Mouse (Mus musculus): ENCODE measurements around the gene BC025446. TPM values are rescaled to one million over a fixed set of nuclear protein-coding genes. Genes with fewer than 3 reads are reported as not detected.

The BC025446 gene
- total RNA-seq, 2 experiments from 2014 or later = not detected

Other genes with a start within 250 kb of the BC025446 start
- under 1 TPM in 1 of 2 experiments, not detected in 1; 0.22 TPM for gene Ly6i, start 232.9 kb upstream of the BC025446 start, total RNA-seq (2021)
- gene Ly6a, start 218.3 kb upstream of the BC025446 start, total RNA-seq (2021) = 10 to 100 TPM; 11.5 to 18.4 TPM
- gene Ly6c1, start 167.5 kb upstream of the BC025446 start, total RNA-seq (2021) = 10 to 100 TPM; 52.9 to 60.6 TPM
- gene Ly6c2, start 104.4 kb upstream of the BC025446 start, total RNA-seq (2021) = 1 to 10 TPM; 1.7 to 4.5 TPM
- gene Ly6g, start 61.1 kb upstream of the BC025446 start, total RNA-seq (2021) = not detected
- gene Ly6f, start 52.0 kb downstream of the BC025446 start, total RNA-seq (2021) = not detected